Mouse (Mus musculus) WW6 (cell line): ENCODE results near the gene Anxa6.

Experiments used
- DNase-seq: peaks from one replicate; pipeline ENCODE4 v3.0.0-alpha.2; 2013; ENCODE audit warnings: low read depth, low spot score

The Anxa6 gene

GRCm38 (mm10) chr11:55033040-55033660 is at the start of gene Anxa6:
Anxa6 (minus strand) TSS chr11:55033445.
- DNase-seq = peak; percentile 48

GRCm38 (mm10) chr11:55081206-55081605 is 48.0 kb upstream of the Anxa6 start:
- no peak for DNase-seq

GRCm38 (mm10) chr11:55079180-55079579 is 45.9 kb upstream of the Anxa6 start:
- no peak for DNase-seq

- no peak for DNase-seq
Observed at GRCm38 (mm10) chr11:55078502-55078901, 45.3 kb upstream of the Anxa6 start.

GRCm38 (mm10) chr11:55077331-55078231 is 44.3 kb upstream of the Anxa6 start, which contains the start of gene Ccdc69:
Ccdc69 (minus strand) TSS chr11:55078131.
- peak; percentile 56 for DNase-seq

- DNase-seq = no peak
Observed at GRCm38 (mm10) chr11:55076234-55076633, 43.0 kb upstream of the Anxa6 start.

GRCm38 (mm10) chr11:55075602-55076001 is 42.4 kb upstream of the Anxa6 start:
- no peak for DNase-seq

GRCm38 (mm10) chr11:55073191-55073590 is 39.9 kb upstream of the Anxa6 start:
- DNase-seq = no peak

GRCm38 (mm10) chr11:55072467-55072866 is 39.2 kb upstream of the Anxa6 start:
- DNase-seq = no peak

- no peak for DNase-seq
Observed at GRCm38 (mm10) chr11:55071344-55071743, 38.1 kb upstream of the Anxa6 start.

- no peak for DNase-seq
Observed at GRCm38 (mm10) chr11:55069023-55069422, 35.8 kb upstream of the Anxa6 start.

GRCm38 (mm10) chr11:55066921-55067320 is 33.7 kb upstream of the Anxa6 start:
- no peak for DNase-seq

- no peak for DNase-seq
Observed at GRCm38 (mm10) chr11:55062856-55063255, 29.6 kb upstream of the Anxa6 start.

GRCm38 (mm10) chr11:55060802-55061201 is 27.6 kb upstream of the Anxa6 start:
- DNase-seq = no peak

- DNase-seq = no peak
Observed at GRCm38 (mm10) chr11:55057511-55057910, 24.3 kb upstream of the Anxa6 start.

- no peak for DNase-seq
Observed at GRCm38 (mm10) chr11:55050837-55051510, 17.7 kb upstream of the Anxa6 start.

- no peak for DNase-seq
Observed at GRCm38 (mm10) chr11:55046600-55046999, 13.4 kb upstream of the Anxa6 start.

- peak; percentile 45 for DNase-seq
Observed at GRCm38 (mm10) chr11:55041348-55041747, 8.1 kb upstream of the Anxa6 start.

GRCm38 (mm10) chr11:55039591-55039990 is 6.3 kb upstream of the Anxa6 start:
- peak; percentile 71 for DNase-seq

GRCm38 (mm10) chr11:55036601-55037000 is 3.4 kb upstream of the Anxa6 start:
- DNase-seq = no peak

- DNase-seq = no peak
Observed at GRCm38 (mm10) chr11:55032286-55032685, 959 bp downstream of the Anxa6 start.

- DNase-seq = no peak
Observed at GRCm38 (mm10) chr11:55031991-55032280, 1.3 kb downstream of the Anxa6 start.
